Mouse (Mus musculus): ENCODE data around the gene Rasd2.

The Rasd2 gene

DNA sequence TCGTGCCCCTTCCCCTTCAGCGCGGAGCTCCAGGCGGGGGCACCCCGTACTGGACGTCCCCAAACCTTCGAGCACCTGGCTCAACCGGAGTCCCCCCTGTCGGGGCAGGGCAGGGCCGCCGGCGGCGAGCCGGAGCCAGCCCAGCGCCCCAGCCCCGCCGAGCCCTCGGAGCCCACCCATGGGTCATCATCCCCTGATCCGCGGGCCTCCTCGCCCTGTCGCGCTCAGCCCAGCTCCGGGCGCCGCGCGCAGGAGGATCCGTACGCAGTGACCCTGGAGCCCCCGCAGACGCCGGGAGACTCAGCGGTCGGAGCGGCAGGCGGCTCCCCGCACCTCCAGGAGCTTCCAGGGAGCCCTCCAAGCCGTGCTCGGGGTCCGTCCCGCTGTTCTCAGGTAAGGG is at the start of gene Rasd2:
Gene Rasd2, plus strand, starts transcription at position 259 of the 400 bp plus-strand sequence.
- DNase-seq (ENCODE audit: low spot score) = no peak

DNA sequence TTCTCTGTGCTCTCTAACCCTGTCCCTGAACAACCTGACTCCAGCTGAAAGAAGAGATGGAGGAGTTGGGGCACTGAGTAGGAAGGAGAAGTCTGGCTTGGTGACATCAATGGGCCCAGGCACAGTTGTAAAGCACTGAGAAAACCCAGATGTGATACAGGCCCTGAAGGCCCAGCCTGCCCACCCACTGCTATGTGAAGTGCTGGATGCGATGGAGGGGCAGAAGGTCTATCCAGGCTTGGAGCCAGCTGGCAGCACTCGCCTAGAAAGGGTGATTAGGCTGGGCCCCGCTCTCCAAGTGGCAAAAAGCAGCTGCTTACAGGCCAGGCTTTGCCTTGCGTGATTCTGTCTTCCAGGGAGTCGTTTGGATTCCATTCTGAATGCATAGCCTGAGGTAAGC is 44.4 kb upstream of the Rasd2 start:
- DNase-seq (ENCODE audit: low spot score) = no peak

DNA sequence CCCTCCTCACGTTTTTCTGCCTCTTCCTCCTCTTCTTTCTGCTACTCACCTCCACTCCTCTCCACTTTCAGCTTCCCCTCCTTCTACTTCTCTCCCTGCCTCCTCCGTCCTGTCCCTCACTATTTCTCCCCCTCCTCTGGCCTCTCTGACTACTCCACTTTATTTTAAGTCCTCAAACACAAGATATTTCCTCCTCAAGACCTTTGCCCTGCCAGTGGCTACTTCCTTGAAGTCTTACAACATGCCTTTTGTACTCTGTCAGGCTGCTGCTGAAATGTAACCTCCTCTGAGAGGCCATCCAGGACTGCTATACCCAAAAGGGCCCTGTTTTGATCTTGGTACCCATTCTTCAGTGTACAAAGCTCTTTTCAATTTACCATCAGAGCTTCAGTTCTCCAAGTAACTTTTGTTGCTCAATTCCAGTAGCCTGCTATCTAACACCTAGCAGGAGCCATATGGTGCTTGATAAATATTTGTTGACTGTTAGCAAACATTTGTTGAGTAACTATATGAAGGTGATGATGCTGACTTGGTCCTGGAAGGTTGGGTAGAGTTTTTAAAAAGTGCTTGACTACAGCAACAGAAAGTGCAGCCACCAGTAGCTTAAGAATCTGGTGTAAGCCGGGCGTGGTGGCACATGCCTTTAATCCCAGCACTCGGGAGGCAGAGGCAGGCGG is 41.6 kb upstream of the Rasd2 start:
- no peak for DNase-seq (ENCODE audit: low spot score)

DNA sequence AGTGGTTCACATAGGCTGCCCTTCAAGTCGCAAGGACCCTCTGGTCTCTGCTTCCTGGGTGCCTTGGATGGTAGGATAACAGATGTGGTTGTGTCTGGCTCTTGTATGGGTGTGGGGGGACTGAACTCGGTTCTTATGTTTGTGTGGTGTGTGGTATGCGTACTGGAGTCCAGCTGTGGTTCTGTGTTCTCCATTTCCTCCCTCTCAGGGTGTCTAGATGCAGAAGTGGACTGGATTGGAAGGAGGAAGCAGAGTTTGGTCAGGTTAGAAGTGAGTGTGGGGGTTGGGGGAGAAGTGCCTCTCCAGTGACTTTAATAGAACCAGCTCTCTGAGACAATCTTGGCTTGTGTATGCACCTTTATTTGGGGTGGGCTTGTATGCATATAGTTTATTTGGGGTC is 20.7 kb upstream of the Rasd2 start:
- DNase-seq (ENCODE audit: low spot score) = no peak

DNA sequence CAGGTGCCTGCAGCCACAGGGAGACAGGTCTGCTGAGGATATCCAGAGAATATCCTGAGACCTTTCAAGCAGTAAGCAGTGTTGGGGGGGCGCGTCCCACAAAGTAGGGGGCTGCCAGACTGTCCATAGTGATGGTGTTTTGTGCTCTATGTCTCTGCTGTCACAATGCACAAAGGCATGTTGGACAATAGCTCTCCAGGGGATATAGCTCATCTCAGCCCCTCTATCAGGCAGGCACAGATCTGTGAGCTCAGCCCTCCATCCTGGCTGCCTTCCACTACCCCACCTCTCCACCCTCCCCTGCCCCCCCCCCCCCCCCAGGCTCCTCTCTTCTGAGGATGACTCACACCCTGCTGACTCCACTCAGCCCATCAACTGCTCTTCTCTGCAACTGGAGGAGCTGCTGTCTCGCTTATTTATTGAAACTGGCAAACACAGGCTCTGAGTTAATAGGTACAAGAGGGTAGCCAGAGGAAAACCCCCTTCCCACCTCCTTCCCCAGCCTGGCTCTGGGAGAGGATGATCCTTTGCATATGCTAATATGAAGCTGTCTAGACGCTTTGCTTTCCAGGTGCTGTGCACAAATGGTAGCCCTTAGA is 19.2 kb upstream of the Rasd2 start:
- DNase-seq (ENCODE audit: low spot score) = no peak

DNA sequence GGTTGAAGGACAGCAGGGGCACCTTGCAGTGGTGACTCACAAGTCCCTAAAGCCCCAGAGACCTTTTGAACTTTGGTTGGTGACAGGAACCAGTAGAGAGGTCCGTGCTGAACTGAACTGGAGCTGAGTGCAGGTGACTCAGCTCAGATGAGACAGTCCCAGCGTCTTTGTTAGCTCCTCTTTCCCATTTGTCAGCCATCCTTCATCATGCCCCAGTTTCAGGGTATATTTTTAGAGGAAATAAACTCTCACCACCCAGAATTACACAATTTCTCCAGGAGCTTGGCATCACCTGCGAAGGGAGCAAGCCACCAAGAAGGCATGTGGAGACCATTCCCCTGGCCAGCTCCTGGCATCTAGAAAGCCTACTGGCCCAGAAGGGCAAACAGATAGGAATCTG is 16.6 kb upstream of the Rasd2 start:
- DNase-seq (ENCODE audit: low spot score) = no peak

DNA sequence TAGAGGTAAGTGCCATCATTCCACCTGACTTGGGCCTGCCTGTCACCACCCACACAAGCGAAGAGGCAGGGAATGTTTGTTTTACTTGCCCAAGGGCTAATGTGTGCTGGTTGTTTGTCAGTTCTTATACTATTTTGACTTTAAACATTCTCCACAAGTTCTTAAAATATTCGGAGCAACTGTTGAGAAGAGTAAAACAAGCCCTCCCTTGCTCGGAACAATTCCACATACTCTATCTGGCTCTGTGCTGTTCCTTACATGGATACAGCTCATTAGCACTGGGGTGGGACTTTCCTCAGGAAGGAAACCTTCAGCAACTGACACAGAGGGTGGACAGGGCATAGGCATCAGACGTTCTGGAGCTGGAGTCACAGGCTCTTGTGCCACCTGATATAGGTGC is 15.9 kb upstream of the Rasd2 start:
- no peak for DNase-seq (ENCODE audit: low spot score)

DNA sequence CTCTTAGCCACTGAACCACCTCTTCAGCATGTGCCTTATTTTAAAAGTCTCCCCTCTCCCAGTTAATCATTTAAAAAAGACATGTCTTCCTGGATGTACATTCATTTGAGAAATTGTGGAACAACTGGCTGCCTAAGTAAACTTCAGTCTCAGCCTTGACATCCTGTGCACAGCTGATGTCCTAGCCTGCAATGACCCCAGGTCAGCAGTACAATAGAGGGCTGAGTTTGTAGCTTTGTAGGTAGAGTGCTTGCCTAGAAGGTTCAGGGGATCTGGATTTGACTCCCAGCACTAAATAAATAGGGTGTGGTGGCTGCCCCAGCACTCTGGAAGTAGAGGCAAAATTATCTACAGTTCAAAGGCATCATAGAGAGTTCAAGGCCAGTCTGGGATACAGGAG is 15.4 kb upstream of the Rasd2 start:
- DNase-seq (ENCODE audit: low spot score) = no peak

DNA sequence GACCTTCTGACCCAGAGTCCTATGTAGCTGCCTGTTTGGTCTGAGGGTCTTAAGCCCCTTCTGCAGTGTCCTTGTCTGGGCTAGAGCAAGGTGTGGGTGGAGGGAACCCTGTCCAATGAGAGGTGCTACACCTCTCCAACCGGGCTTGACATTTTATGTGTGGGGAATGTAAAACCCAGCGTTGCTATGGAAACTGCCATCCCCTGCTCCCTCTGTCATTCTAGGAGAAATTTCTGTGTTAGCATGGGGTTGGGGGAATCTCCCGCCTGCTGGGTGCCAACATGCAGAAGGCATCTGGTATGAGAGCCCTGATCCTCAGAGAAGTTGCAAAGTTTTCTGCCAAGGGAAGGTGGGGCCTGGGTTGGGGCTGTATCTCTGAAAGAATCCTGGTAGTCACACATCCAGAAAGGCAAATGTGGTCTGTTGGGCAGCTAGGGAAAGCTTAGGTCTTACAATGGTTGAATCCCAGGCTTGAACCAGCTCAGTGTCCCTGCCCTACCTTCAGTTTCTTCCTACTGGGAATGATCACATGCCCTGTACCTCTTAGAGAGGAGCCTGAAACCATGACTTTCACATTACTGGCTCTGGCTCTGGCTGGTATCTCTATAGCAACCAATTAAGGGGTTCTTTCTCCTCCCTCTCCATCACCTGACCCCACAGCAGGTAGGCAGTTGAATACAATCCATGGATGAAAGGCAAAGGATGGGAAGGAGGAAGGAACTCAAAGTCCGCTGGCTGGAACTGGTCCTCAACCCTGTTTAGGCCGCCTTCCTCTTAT is 14.6 kb upstream of the Rasd2 start:
- no peak for DNase-seq (ENCODE audit: low spot score)

DNA sequence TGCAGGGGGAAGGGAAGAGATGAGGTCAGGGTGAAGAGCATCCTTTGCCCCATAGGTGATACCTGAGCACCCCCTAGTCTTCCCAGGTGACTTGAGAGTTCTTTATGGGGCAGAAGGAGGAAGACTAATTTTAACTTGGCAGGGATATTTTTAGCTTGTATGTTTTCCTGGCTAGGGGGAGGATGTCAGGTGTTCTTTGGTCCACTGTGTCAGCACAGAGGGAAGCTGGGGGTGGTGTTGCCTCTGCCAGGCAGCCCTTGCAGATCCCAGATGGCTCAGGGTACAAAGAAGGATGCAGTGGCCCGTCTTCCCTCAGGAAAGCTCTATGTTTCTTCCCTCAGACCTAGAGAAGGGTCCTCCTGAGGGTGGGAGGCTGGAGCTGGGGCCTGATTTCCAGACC is 13.8 kb upstream of the Rasd2 start:
- DNase-seq (ENCODE audit: low spot score) = no peak

DNA sequence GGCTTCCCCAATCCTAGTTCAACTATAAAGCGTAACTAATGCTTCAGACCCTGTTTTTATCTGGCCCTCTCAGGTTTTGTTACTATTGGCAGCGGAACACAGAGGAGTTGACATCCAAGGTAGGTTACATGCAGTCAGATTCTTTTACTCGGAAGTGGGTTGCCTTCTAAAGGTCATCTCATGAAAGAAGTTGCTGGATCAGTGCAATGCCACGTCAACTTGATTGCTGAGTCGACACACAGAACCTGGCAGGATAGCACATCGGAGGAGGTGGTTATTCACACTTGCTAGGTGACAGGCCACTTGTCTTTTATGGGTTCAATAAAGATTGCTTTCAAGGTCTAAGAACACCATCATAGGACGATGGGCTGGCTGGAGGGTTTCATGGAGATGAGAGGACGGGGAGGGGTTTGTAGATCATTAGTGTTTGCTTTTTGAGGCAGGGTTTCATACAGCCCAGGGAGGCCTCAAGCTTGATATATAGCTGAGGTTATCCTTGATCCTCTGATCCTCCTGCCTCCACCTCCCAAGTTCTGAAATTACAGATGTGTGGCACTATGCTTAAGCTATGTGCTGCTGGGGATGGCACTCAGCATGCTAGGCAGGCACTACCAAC is 11.6 kb upstream of the Rasd2 start:
- no peak for DNase-seq (ENCODE audit: low spot score)

DNA sequence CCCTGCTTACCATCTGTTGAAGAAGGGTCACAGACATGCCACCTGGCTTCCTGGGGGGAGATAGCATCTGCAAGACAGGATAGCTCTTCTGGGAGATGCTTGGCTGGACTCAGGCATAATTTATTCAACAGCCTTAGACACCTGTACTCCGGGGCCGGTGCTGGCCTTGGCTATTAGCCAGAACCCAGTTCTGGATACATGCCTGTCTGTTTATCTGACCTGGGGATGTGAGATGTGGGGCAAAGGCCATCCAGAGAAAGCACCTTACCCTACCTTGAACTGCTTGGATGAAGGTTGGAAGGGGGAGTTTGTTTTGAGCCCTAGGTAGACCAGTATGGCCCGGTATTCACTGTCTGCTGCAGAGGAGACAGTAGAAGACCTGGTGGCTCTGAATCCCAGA is 10.8 kb upstream of the Rasd2 start:
- DNase-seq (ENCODE audit: low spot score) = no peak

DNA sequence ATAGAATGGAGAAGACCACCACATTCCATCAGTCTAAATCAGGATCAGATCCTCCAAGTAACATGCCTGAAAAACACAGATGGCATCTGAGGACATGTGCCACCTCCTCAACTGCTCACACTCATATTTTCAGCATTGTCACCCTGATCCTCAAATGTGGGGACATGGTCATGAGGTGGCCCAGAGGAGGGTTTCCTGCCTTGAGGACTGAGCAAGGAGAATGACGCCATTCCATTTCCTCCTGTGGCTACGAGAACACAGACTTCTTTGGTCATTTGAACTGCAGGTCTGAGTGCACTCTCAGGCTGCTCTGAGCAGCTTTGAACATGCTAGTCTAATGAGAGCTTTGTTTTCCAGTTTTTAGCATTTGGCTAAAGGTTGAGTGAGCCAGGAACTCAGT is 10.3 kb upstream of the Rasd2 start:
- DNase-seq (ENCODE audit: low spot score) = no peak

DNA sequence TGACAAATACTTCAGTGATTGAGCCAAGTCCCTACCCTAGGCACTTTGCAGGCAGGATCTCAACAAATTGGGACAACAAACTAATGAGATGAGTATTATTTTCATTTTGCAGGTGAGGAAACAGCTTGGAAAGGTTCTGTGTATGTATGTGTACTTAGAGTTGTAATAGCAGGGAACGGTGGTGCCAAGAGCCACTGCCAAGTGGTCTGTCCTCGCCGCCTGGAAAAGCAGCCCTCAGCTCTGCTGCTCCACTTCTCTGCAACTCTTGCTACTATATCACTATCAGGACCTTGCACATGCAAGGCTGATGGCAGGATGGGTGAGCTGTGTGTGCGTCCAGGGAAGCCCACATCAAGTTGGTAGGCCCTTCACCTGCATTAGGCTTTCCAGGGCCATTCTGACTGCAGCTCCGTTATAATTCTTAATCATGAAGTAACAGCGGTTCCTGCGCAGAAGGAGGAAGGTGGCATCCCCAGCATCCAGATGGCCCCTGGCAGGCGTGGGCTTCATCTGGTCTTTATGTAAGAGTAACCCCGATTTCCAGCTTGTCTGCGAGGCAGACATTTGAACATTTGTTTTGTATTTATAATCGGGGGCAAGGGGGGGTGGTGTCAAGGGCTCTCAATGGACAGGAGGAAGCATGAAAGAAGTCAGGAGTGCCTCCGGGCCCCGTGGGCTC is 9.4 kb upstream of the Rasd2 start:
- DNase-seq (ENCODE audit: low spot score) = no peak

DNA sequence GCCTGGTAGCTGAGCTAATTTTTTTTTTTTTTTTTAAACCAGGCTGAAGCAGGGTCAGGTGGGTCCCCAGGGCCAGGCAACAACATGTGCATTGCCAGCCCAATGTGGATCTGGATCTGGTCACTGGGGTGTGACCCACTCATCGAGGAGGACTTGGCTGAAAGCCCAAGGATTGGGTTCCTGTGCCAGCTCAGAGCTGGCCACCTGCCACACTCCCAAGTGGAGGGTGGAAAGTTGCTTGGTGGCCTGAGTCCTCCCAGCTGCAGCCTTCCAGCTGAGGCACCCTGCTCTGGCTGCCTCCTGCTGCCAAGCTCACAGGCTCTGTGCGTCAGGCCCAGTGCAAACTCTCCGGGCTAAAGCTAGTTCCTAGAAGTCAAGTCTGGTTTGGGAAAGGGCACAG is 2.3 kb upstream of the Rasd2 start:
- peak; percentile 63 for DNase-seq (ENCODE audit: low spot score)

DNA sequence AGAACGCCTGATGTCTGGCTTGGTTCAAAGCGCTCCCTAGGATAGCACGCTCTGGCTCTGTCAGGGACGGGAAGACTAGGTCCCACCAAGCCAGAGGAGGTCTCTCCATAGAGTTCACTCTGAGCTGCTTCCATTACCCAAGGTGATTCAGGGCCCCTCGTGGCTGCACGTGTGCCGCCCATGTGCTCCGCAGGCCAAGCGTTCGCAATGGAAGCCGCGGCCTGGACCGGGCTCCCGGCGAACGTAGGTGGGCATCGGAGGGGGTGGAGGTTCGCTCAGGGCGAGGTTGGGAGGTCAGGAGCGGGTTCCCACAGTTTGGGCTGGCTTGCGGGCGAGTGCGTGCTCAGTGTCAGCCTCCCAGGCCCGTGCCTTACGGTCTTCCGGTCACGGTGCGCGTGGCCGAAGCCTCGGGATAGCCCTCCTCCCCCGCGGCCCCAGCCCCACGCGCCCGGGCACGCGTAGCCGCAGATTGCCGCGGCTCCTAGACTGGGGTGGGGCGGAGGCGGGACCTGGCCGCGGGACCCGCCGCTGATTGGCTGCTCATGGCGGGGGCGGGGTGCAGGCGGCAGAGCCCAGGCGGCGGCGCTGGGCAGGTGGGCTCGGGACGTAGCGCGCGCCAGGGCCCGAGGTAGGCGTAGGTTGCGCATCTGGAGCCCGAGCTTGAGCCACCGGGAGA is 975 bp upstream of the Rasd2 start:
- DNase-seq (ENCODE audit: low spot score) = peak; percentile 85

DNA sequence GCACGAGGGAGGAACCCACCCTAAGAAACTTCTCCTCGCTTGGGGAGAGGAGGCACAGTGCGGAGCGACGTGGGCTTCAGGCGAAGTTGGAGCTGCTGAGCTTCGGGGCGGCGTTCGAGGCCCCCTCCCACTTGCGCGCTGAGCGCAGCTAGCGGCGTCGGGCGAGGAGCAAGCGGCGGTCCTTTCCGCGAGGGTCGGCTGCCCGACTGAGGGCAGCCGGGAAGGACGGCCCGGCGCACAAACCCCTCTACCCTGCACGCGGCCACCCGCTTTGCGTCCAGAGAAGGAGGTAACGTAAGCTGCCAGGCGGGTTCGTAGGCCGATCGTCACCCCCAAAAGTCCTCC is 465 bp upstream of the Rasd2 start:
- DNase-seq (ENCODE audit: low spot score) = no peak

DNA sequence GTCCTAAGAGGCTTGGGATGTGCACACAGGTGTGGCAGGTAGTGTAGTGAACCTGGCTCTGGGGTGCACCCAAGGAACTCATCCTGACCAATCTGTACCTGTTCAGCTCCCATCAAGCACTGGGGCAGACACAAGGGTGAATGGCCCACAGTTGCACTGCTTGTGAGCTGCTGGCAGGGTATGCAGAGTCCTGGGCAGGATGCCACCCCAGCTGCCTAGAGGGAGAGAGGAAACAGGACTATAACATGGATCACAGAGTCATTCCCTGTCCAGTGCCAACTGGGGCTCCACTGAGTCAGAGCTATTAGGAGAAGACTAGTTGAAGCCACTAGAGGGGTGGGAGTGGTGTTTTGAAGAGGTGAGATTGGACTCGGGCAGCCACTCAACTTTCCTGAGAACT is 1.3 kb downstream of the Rasd2 start:
- no peak for DNase-seq (ENCODE audit: low spot score)

DNA sequence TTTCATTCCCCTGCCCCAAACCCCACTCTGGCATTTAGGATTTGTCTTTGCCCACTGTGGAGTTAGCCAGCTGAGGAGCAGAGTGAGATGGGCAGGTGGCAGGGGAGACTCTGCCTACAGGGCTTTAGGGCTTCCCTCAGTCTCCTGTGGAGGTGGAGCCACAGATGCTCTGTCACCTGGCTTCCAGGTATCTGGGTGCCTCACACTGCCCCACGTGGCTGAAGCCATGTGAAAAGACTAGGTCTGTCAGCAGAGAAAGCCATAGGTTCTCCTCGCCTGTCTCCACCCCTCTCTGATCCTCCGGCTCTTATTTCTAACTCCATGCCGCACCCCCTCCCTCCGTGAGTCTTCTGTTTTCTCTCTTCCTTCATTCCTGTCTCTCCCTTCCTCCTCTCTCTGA is 2.2 kb downstream of the Rasd2 start:
- DNase-seq (ENCODE audit: low spot score) = no peak

DNA sequence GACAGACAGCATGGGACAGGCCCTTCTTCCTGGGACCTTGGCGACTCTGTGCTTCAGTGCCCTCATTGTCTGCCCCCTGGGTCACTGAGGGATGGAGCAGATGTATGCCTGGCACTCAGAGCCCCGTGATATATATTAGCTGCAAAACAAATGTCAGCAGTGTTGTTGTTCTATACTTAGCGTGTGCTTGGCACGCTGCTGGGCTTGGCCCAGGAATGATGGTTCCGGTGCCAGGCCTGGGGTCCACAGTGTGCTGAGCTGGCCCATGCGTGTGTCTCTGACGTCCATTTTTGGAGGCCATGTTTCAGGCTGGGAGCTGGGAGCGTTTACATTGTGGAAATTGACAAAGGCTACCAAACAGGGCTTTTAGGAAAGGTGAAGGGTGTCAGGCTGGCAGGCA is 3.1 kb downstream of the Rasd2 start:
- DNase-seq (ENCODE audit: low spot score) = no peak

DNA sequence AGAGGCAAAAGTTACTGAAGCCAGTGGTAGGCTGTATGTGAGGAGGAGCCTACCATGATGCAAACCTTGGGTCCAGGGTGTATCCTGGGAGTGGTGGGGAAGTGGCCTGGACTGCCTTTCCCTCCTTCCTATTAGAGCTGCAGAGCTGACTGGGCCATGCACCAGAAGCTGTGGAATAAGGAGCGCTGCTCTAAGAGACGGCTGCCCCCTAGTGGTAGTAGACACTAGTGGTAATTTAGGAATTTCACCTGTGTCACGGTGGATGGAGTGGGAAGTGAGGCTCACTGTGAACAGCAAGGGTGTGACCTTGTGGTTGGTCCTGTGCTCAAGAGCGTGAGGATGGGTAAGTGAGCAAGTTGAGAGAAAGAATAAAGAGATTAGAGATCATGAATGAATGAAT is 4.2 kb downstream of the Rasd2 start:
- DNase-seq (ENCODE audit: low spot score) = peak; percentile 70

Data from ovary, postnatal 14 days (tissue).